Mouse (Mus musculus) intestine, embryonic 14.5 days (tissue): ENCODE data around the gene Cib4. TPM values are rescaled to one million over a fixed set of nuclear protein-coding genes. Genes with fewer than 3 reads are reported as not detected.

Source experiments
- ATAC-seq: fragments of 200-750 bp; cut with Nextera tagmentation; replicated peaks from 2 replicates; pipeline ENCODE4 v1.8.0; 2017; ENCODE audit warnings: low read depth, moderate number of reproducible peaks, moderate TSS enrichment, moderate library complexity; ENCODE audit not compliant: low FRiP score, low TSS enrichment
- DNase-seq: peaks from one replicate; pipeline ENCODE4 v3.0.0-alpha.2; 2018; ENCODE audit warnings: low spot score
- H3K27ac ChIP-seq: fragments of 300-500 bp; sonication (generic); 2 replicates; pipeline ENCODE4 v1.5.1; 2014; ENCODE audit warnings: low read depth, mild to moderate bottlenecking, control low read depth
- H3K27me3 ChIP-seq: fragments of 300-500 bp; sonication (generic); replicated peaks from 2 replicates; pipeline ENCODE4 v1.6.1; 2014; ENCODE audit warnings: low read length, control low read depth; ENCODE audit not compliant: control insufficient read depth, insufficient read depth
- H3K36me3 ChIP-seq: fragments of 300-500 bp; sonication (generic); 2 replicates; pipeline ENCODE4 v1.6.1; 2014; ENCODE audit warnings: low read length, control low read depth; ENCODE audit not compliant: control insufficient read depth, insufficient read depth
- H3K4me1 ChIP-seq: fragments of 300-500 bp; sonication (generic); replicated peaks from 2 replicates; pipeline ENCODE4 v1.6.1; 2014; ENCODE audit warnings: low read length, control low read depth, mixed read lengths; ENCODE audit not compliant: control insufficient read depth, insufficient read depth
- H3K4me2 ChIP-seq: fragments of 300-500 bp; sonication (generic); 2 replicates; pipeline ENCODE4 v1.6.1; 2014; ENCODE audit warnings: low read length
- H3K4me3 ChIP-seq: fragments of 300-500 bp; sonication (generic); 2 replicates; pipeline ENCODE4 v1.5.1; 2014; ENCODE audit warnings: low read depth, low read length, control low read depth, mixed read lengths
- H3K9ac ChIP-seq: fragments of 300-500 bp; sonication (generic); 2 replicates; pipeline ENCODE4 v1.6.1; 2014; ENCODE audit warnings: mild to moderate bottlenecking, low read length
- H3K9me3 ChIP-seq: fragments of 300-500 bp; sonication (generic); 2 replicates; pipeline ENCODE4 v1.6.1; 2016; ENCODE audit warnings: low read length, control low read depth; ENCODE audit not compliant: control insufficient read depth
- WGBS: fragments of 180-500 bp; shearing (Covaris S2); extraction: QIAGEN DNeasy Blood & Tissue Kit; methylation state at CpG from one replicate; pipeline ENCODE4 v1.1.7; 2014; 5-methylcytosine and 5-hydroxymethylcytosine counted together
- polyA plus RNA-seq: library from polyadenylated mRNA; unstranded; fragments of >200 nt; fragmentation: Nextera tagmentation; extraction: Ambion mirVana; gene quantifications from 2 replicates; pipeline ENCODE4 v1.2.1, GENCODE M21; 2014

Cib4 gene
- polyA plus RNA-seq, 1 experiment from 2014 or later, result not detected

GRCm38 (mm10) chr5:30559421-30559820, 13.8 kb upstream of the Cib4 start:
- Histone ChIP-seq H3K4me2 (no peak overlapping the region), H3K4me3 (no peak overlapping the region), H3K27ac (no peak overlapping the region), H3K9me3 (peaks cover 8% of the 10 kb centered on the region), H3K27me3 (no peaks in the 10 kb centered on the region), H3K4me1 (peaks cover 11% of the 10 kb centered on the region; the same call in 1 of the 2 replicates), H3K9ac (no peak overlapping the region), H3K36me3 (no peaks in the 10 kb centered on the region)
- no peak for ATAC-seq
- DNase-seq, result no peak
- WGBS, result 85% methylated on average over 3 of the region's 3 CpGs

- ATAC-seq, result no peak
These were observed 10.6 kb upstream of the Cib4 start for GRCm38 (mm10) chr5:30556284-30556683.

GRCm38 (mm10) chr5:30554981-30555380, 9.3 kb upstream of the Cib4 start:
- DNase-seq, result no peak
- Histone ChIP-seq H3K4me1 (peaks cover 11% of the 10 kb centered on the region; the same call in 1 of the 2 replicates), H3K9ac (no peak overlapping the region), H3K27me3 (no peaks in the 10 kb centered on the region), H3K27ac (no peak overlapping the region), H3K36me3 (no peaks in the 10 kb centered on the region), H3K4me2 (no peak overlapping the region), H3K9me3 (no peaks in the 10 kb centered on the region), H3K4me3 (no peak overlapping the region)
- ATAC-seq, result no peak
- 63% methylated on average over 8 of the region's 8 CpGs for WGBS

More at GRCm38 (mm10) chr5:30556284-30556683, 10.6 kb upstream of the Cib4 start:
- WGBS, result 40% methylated on average over 3 of the region's 3 CpGs
- Histone ChIP-seq H3K27ac (peak overlapping the region; percentile 73), H3K4me1 (peaks cover 11% of the 10 kb centered on the region; the same call in 1 of the 2 replicates), H3K9me3 (peaks cover 1% of the 10 kb centered on the region; the same call in 1 of the 2 replicates), H3K4me2 (no peak overlapping the region), H3K36me3 (no peaks in the 10 kb centered on the region), H3K9ac (no peak overlapping the region), H3K27me3 (no peaks in the 10 kb centered on the region), H3K4me3 (no peak overlapping the region)
- no peak for DNase-seq

- Histone ChIP-seq H3K27ac (no peak overlapping the region), H3K4me2 (no peak overlapping the region), H3K9me3 (no peaks in the 10 kb centered on the region), H3K9ac (no peak overlapping the region), H3K4me1 (peaks cover 11% of the 10 kb centered on the region; the same call in 1 of the 2 replicates), H3K27me3 (no peaks in the 10 kb centered on the region), H3K4me3 (no peak overlapping the region), H3K36me3 (no peaks in the 10 kb centered on the region)
- ATAC-seq, result no peak
- 90% methylated on average over 13 of the region's 13 CpGs for WGBS
- DNase-seq, result no peak
These were observed 8.3 kb upstream of the Cib4 start for GRCm38 (mm10) chr5:30553936-30554335.

- Histone ChIP-seq H3K4me2 (no peak overlapping the region), H3K4me3 (no peak overlapping the region), H3K4me1 (peaks cover 11% of the 10 kb centered on the region; the same call in 1 of the 2 replicates), H3K36me3 (no peaks in the 10 kb centered on the region), H3K9ac (no peak overlapping the region), H3K9me3 (no peaks in the 10 kb centered on the region), H3K27me3 (no peaks in the 10 kb centered on the region), H3K27ac (no peak overlapping the region)
- ATAC-seq (no peak), DNase-seq (no peak)
- 82% methylated on average over 6 of the region's 6 CpGs for WGBS
These were observed 6.4 kb upstream of the Cib4 start for GRCm38 (mm10) chr5:30552006-30552405.

GRCm38 (mm10) chr5:30551022-30551638, 5.5 kb upstream of the Cib4 start:
- peaks cover 5% of the 10 kb centered on the region; the same call in 1 of the 2 replicates for H3K4me1 ChIP-seq
- H3K27me3 ChIP-seq, result no peaks in the 10 kb centered on the region
- H3K9me3 ChIP-seq, result no peaks in the 10 kb centered on the region
- WGBS, result 88% methylated on average over 8 of the region's 8 CpGs
- no peak for DNase-seq
- H3K4me3 ChIP-seq, result no peak overlapping the region
- H3K27ac ChIP-seq, result no peak overlapping the region
- no peaks in the 10 kb centered on the region for H3K36me3 ChIP-seq
- H3K4me2 ChIP-seq, result no peak overlapping the region
- ATAC-seq, result no peak
- no peak overlapping the region for H3K9ac ChIP-seq

GRCm38 (mm10) chr5:30550334-30551021, 4.8 kb upstream of the Cib4 start:
- DNase-seq (no peak), ATAC-seq (no peak)
- no peaks in the 10 kb centered on the region for H3K4me1 ChIP-seq
- no peak overlapping the region for H3K9ac ChIP-seq
- H3K27ac ChIP-seq, result no peak overlapping the region
- no peaks in the 10 kb centered on the region for H3K36me3 ChIP-seq
- H3K9me3 ChIP-seq, result no peaks in the 10 kb centered on the region
- 65% methylated on average over 9 of the region's 9 CpGs for WGBS
- no peaks in the 10 kb centered on the region for H3K27me3 ChIP-seq
- no peak overlapping the region for H3K4me3 ChIP-seq
- no peak overlapping the region for H3K4me2 ChIP-seq

- DNase-seq (no peak), ATAC-seq (no peak)
- WGBS, result 61% methylated on average over 2 of the region's 2 CpGs
- no peak overlapping the region for H3K27ac ChIP-seq
- no peak overlapping the region for H3K9ac ChIP-seq
- H3K9me3 ChIP-seq, result no peaks in the 10 kb centered on the region
- no peak overlapping the region for H3K4me2 ChIP-seq
- H3K4me1 ChIP-seq, result no peaks in the 10 kb centered on the region
- no peaks in the 10 kb centered on the region for H3K27me3 ChIP-seq
- no peak overlapping the region for H3K4me3 ChIP-seq
- no peaks in the 10 kb centered on the region for H3K36me3 ChIP-seq
These were observed 3.0 kb upstream of the Cib4 start for GRCm38 (mm10) chr5:30548681-30549080.
